Mouse (Mus musculus) CH12.LX (cell line): ENCODE results near the gene 2310061I04Rik. TPM values are rescaled to one million over a fixed set of nuclear protein-coding genes. Genes with fewer than 3 reads are reported as not detected.

Experiments used
- DNase-seq: peaks from one replicate; pipeline ENCODE4 v3.0.0-alpha.2; 2013; ENCODE audit errors: extremely low read depth
- H3K27ac ChIP-seq: 2 replicates; pipeline ENCODE4 v1.5.1; 2012; ENCODE audit warnings: low read depth, mild to moderate bottlenecking, control low read depth, moderate library complexity; ENCODE audit not compliant: insufficient read depth
- H3K27me3 ChIP-seq: replicated peaks from 2 replicates; pipeline ENCODE3; 2012; ENCODE audit warnings: inconsistent platforms
- H3K36me3 ChIP-seq, 2 experiments: replicated peaks in 1 of 2; 2 replicates each; pipeline versions ENCODE3 to v1.6.1; 2012; ENCODE audit warnings: inconsistent platforms in 1 of 2, low read length in 1 of 2, mild to moderate bottlenecking in 1 of 2, mixed read lengths in 1 of 2, moderate library complexity in 1 of 2; ENCODE audit not compliant: control insufficient read depth in 1 of 2, insufficient read depth in 1 of 2
- H3K4me1 ChIP-seq, 2 experiments: 2 replicates each; pipeline ENCODE4 v1.6.1; 2012; ENCODE audit warnings: inconsistent platforms in 1 of 2, moderate library complexity in 1 of 2; ENCODE audit not compliant: insufficient read depth in 2 of 2, control insufficient read depth in 1 of 2
- H3K4me2 ChIP-seq: 2 replicates; pipeline ENCODE4 v1.6.1; 2012; ENCODE audit warnings: low read depth, mild to moderate bottlenecking, control low read depth; ENCODE audit not compliant: poor library complexity, insufficient read depth, severe bottlenecking
- H3K4me3 ChIP-seq, 3 experiments: fragments of 150-350 bp in 1 of 3; sonication (generic) in 1 of 3; replicated peaks in 1 of 3; 2 replicates each; pipeline versions ENCODE3 to v1.5.1; 2011 to 2012; ENCODE audit warnings: low read depth in 2 of 3, low read length in 2 of 3, mild to moderate bottlenecking in 2 of 3, moderate library complexity in 2 of 3, control low read depth in 1 of 3, improper control_type of control experiment in 1 of 3, inconsistent platforms in 1 of 3, mixed read lengths in 1 of 3; ENCODE audit not compliant: poor library complexity in 1 of 3
- H3K79me2 ChIP-seq: replicated peaks from 2 replicates; pipeline ENCODE4 v1.6.1; 2012; ENCODE audit warnings: mild to moderate bottlenecking, moderate library complexity; ENCODE audit not compliant: control insufficient read depth, poor library complexity, insufficient read depth, severe bottlenecking; ENCODE audit errors: extremely low read depth
- H3K9ac ChIP-seq: 2 replicates; pipeline ENCODE4 v1.6.1; 2012; ENCODE audit warnings: low read depth, mild to moderate bottlenecking, control low read depth, moderate library complexity; ENCODE audit not compliant: insufficient read depth
- H3K9me3 ChIP-seq: replicated peaks from 2 replicates; pipeline ENCODE3; 2012; ENCODE audit warnings: low read length, inconsistent platforms, mixed read lengths
- BHLHE40 ChIP-seq: IDR thresholded peaks from 2 replicates; pipeline ENCODE4 v1.6.1; 2011; ENCODE audit warnings: mild to moderate bottlenecking, low read depth, low read length, improper control_type of control experiment
- CHD1 ChIP-seq: IDR thresholded peaks from 2 replicates; pipeline ENCODE4 v1.6.1; 2012; ENCODE audit warnings: low read depth, low read length, improper control_type of control experiment, inconsistent platforms
- CHD2 ChIP-seq: IDR thresholded peaks from 2 replicates; pipeline ENCODE4 v1.6.1; 2011; ENCODE audit warnings: low read length, improper control_type of control experiment
- CTCF ChIP-seq, 2 experiments: IDR thresholded peaks in 1 of 2; conservative IDR thresholded peaks in 1 of 2; 2 replicates each; pipeline ENCODE4 v1.5.1; 2011 to 2012; ENCODE audit warnings: low read depth in 2 of 2, low read length in 2 of 2, improper control_type of control experiment in 1 of 2, inconsistent platforms in 1 of 2, mild to moderate bottlenecking in 1 of 2, moderate library complexity in 1 of 2
- E2F4 ChIP-seq: IDR thresholded peaks from 2 replicates; pipeline ENCODE4 v1.6.1; 2011; ENCODE audit warnings: low read depth, low read length, improper control_type of control experiment; ENCODE audit not compliant: insufficient replicate concordance
- ELF1 ChIP-seq: IDR thresholded peaks from 2 replicates; pipeline ENCODE4 v1.6.1; 2014; ENCODE audit warnings: low read depth, mild to moderate bottlenecking, inconsistent platforms, low read length, improper control_type of control experiment
- EP300 ChIP-seq: IDR thresholded peaks from 2 replicates; pipeline ENCODE4 v1.6.1; 2011; ENCODE audit warnings: low read length, improper control_type of control experiment
- ETS1 ChIP-seq: conservative IDR thresholded peaks from 2 replicates; pipeline ENCODE4 v1.6.1; 2012; ENCODE audit warnings: low read depth, mild to moderate bottlenecking, inconsistent platforms, low read length, improper control_type of control experiment, moderate library complexity
- GABPA ChIP-seq: IDR thresholded peaks from 2 replicates; pipeline ENCODE4 v1.6.1; 2012; ENCODE audit warnings: low read depth, low read length, improper control_type of control experiment, inconsistent platforms; ENCODE audit not compliant: insufficient replicate concordance
- HCFC1 ChIP-seq: IDR thresholded peaks from 2 replicates; pipeline ENCODE4 v1.6.1; 2012; ENCODE audit warnings: low read depth, mild to moderate bottlenecking, inconsistent platforms, low read length, improper control_type of control experiment
- IRF4 ChIP-seq: IDR thresholded peaks from 2 replicates; pipeline ENCODE4 v1.6.1; 2014; ENCODE audit warnings: low read depth, mild to moderate bottlenecking, inconsistent platforms, low read length, improper control_type of control experiment
- JUND ChIP-seq: conservative IDR thresholded peaks from 2 replicates; pipeline ENCODE4 v1.6.1; 2011; ENCODE audit warnings: low read depth, low read length, improper control_type of control experiment
- KAT2A ChIP-seq: IDR thresholded peaks from 2 replicates; pipeline ENCODE4 v1.6.1; 2012; ENCODE audit warnings: low read length, improper control_type of control experiment, inconsistent platforms; ENCODE audit not compliant: insufficient replicate concordance
- MAX ChIP-seq: IDR thresholded peaks from 2 replicates; pipeline ENCODE4 v1.6.1; 2011; ENCODE audit warnings: low read length, improper control_type of control experiment
- MEF2A ChIP-seq: IDR thresholded peaks from 2 replicates; pipeline ENCODE4 v1.6.1; 2014; ENCODE audit warnings: low read depth, mild to moderate bottlenecking, inconsistent platforms, low read length, improper control_type of control experiment, borderline replicate concordance
- MXI1 ChIP-seq: IDR thresholded peaks from 2 replicates; pipeline ENCODE4 v1.6.1; 2011; ENCODE audit warnings: mild to moderate bottlenecking, low read depth, low read length, improper control_type of control experiment
- MYC ChIP-seq: IDR thresholded peaks from 2 replicates; pipeline ENCODE4 v1.6.1; 2011; ENCODE audit warnings: low read depth, mild to moderate bottlenecking, improper control_type of control experiment, low read length
- NELFE ChIP-seq: IDR thresholded peaks from 2 replicates; pipeline ENCODE4 v1.6.1; 2011; ENCODE audit warnings: low read depth, low read length, improper control_type of control experiment
- NRF1 ChIP-seq: IDR thresholded peaks from 2 replicates; pipeline ENCODE4 v1.6.1; 2014; ENCODE audit warnings: low read depth, mild to moderate bottlenecking, inconsistent platforms, low read length, improper control_type of control experiment, moderate library complexity
- POLR2A ChIP-seq: IDR thresholded peaks from 2 replicates; pipeline ENCODE4 v1.6.1; 2011; ENCODE audit warnings: low read depth, mild to moderate bottlenecking, improper control_type of control experiment, low read length
- POLR2AphosphoS2 ChIP-seq: IDR thresholded peaks from 2 replicates; pipeline ENCODE4 v1.6.1; 2011; ENCODE audit warnings: low read depth, low read length, improper control_type of control experiment
- RAD21 ChIP-seq: IDR thresholded peaks from 2 replicates; pipeline ENCODE4 v1.6.1; 2011; ENCODE audit warnings: low read depth, mild to moderate bottlenecking, low read length, improper control_type of control experiment, moderate library complexity
- RCOR1 ChIP-seq: conservative IDR thresholded peaks from 2 replicates; pipeline ENCODE4 v1.6.1; 2012; ENCODE audit warnings: low read depth, mild to moderate bottlenecking, inconsistent platforms, low read length, improper control_type of control experiment
- SIN3A ChIP-seq: IDR thresholded peaks from 2 replicates; pipeline ENCODE4 v1.6.1; 2012; ENCODE audit warnings: low read length, improper control_type of control experiment, inconsistent platforms
- SMC3 ChIP-seq: IDR thresholded peaks from 2 replicates; pipeline ENCODE4 v1.6.1; 2011; ENCODE audit warnings: low read depth, low read length, improper control_type of control experiment
- TBP ChIP-seq: conservative IDR thresholded peaks from 2 replicates; pipeline ENCODE4 v1.6.1; 2011; ENCODE audit warnings: low read depth, low read length, improper control_type of control experiment
- TCF12 ChIP-seq: IDR thresholded peaks from 2 replicates; pipeline ENCODE4 v1.6.1; 2014; ENCODE audit warnings: low read depth, mild to moderate bottlenecking, inconsistent platforms, low read length, improper control_type of control experiment
- USF1 ChIP-seq: IDR thresholded peaks from 2 replicates; pipeline ENCODE4 v1.6.1; 2014; ENCODE audit warnings: low read depth, mild to moderate bottlenecking, inconsistent platforms, low read length, improper control_type of control experiment
- ZKSCAN1 ChIP-seq: IDR thresholded peaks from 2 replicates; pipeline ENCODE4 v1.6.1; 2012; ENCODE audit warnings: low read depth, inconsistent platforms, low read length, improper control_type of control experiment, borderline replicate concordance
- ZMIZ1 ChIP-seq: IDR thresholded peaks from 2 replicates; pipeline ENCODE4 v1.6.1; 2012; ENCODE audit warnings: low read depth, mild to moderate bottlenecking, inconsistent platforms, low read length, improper control_type of control experiment
- ZNF384 ChIP-seq: IDR thresholded peaks from 2 replicates; pipeline ENCODE4 v1.6.1; 2012; ENCODE audit warnings: low read depth, low read length, improper control_type of control experiment, inconsistent platforms
- dilution Hi-C: fragments of 300-500 bp; cut with MboI; formaldehyde crosslinking; loops from 2 replicates; pipeline ENCODE4 v1.14.3; 2020; ENCODE audit warnings: low sequenced_read_pairs; ENCODE audit not compliant: extremely low pct_unique_long_range_greater_than_20kb, extremely low pct_ligation_motif_present
- in situ Hi-C: fragments of 300-500 bp; cut with MboI; formaldehyde crosslinking; loops from 3 replicates; pipeline ENCODE4 v1.14.3; 2019; ENCODE audit warnings: low sequenced_read_pairs, low pct_ligation_motif_present, low pct_unique_long_range_greater_than_20kb, mixed read lengths
- polyA plus RNA-seq: library from polyadenylated mRNA; unstranded; fragments of >175 nt; gene quantifications from 2 replicates; pipeline ENCODE4 v1.2.1, GENCODE M21; 2012; ENCODE audit warnings: low read depth; ENCODE audit not compliant: insufficient read length
- total RNA-seq, 2 experiments: library from RNA; depleted of rRNA; stranded (reverse); fragments of 300-350 nt in 1 of 2; fragments of >200 nt in 1 of 2; gene quantifications; 2 replicates each; pipeline ENCODE4 v1.2.3; 2012 to 2014

2310061I04Rik gene
- total and polyA plus RNA-seq, 3 experiments = 5.7 to 46.4 (median 8.7) TPM

GRCm38 (mm10) chr17:35879245-35880057, 17.8 kb downstream of the 2310061I04Rik start, which contains the start of gene Dhx16:
Gene Dhx16, plus strand, starts transcription at chr17:35879819.
- in situ Hi-C loops = no loop called here
- H3K9me3 ChIP-seq = no peaks in the 10 kb centered on the region
- DNase-seq = peak; percentile 97
- peak within 1 kb of the TSS; percentile 94 for H3K9ac ChIP-seq
- H3K79me2 ChIP-seq = peaks cover 20% of the 10 kb centered on the region
- peak within 1 kb of the TSS; percentile 86 to 100 (median 98) for H3K4me3 ChIP-seq
- peak within 1 kb of the TSS; percentile 61 for H3K27ac ChIP-seq
- TF ChIP-seq HCFC1 = peak; percentile 97
- peak; percentile 32 to 87; a peak in 3 of 4 replicates for TF ChIP-seq CTCF (conservative IDR thresholded peaks at IDR 0.05 in 1 of 2, IDR thresholded peaks at IDR 0.05 in 1 of 2; ENCODE audit: low read depth in 2 of 2, low read length in 2 of 2)
- peak; percentile 23; the same call in 1 of the 2 replicates for TF ChIP-seq CHD1
- peak; percentile 69 for TF ChIP-seq NRF1
- TF ChIP-seq USF1 = no peak
- TF ChIP-seq MEF2A = peak; percentile 88
- peak; percentile 58 for TF ChIP-seq RAD21
- peak; percentile 62 for TF ChIP-seq SMC3
- TF ChIP-seq TCF12 = peak; percentile 76
- no peak for TF ChIP-seq E2F4
- TF ChIP-seq BHLHE40 = peak; percentile 61; the same call in 1 of the 2 replicates
- peak; percentile 80 for TF ChIP-seq ZMIZ1
- peak; percentile 66 for TF ChIP-seq ETS1
- TF ChIP-seq GABPA = no peak; the same call in 1 of the 2 replicates
- TF ChIP-seq SIN3A = peak; percentile 97
- no peak; the same call in 1 of the 2 replicates for TF ChIP-seq EP300
- no peak; the same call in 1 of the 2 replicates for TF ChIP-seq JUND
- peak; percentile 99 for TF ChIP-seq ELF1
- TF ChIP-seq POLR2A = peak; percentile 82
- peak; percentile 85 for TF ChIP-seq MXI1
- no peak; the same call in 1 of the 2 replicates for TF ChIP-seq ZNF384
- TF ChIP-seq MYC = peak; percentile 74
- TF ChIP-seq ZKSCAN1 = no peak; the same call in 1 of the 2 replicates
- peak; percentile 89; the same call in 1 of the 2 replicates for TF ChIP-seq KAT2A
- peak; percentile 77 for TF ChIP-seq IRF4
- peak; percentile 59; the same call in 1 of the 2 replicates for TF ChIP-seq RCOR1
- TF ChIP-seq POLR2AphosphoS2 = 0 out of 2 replicates have a peak, but pooled peaks have one; percentile 38
- TF ChIP-seq MAX = peak; percentile 83
- peak; percentile 69; the same call in 1 of the 2 replicates for TF ChIP-seq CHD2
- TF ChIP-seq NELFE = peak; percentile 82
- TF ChIP-seq TBP = 0 out of 2 replicates have a peak, but pooled peaks have one; percentile 24
- H3K4me2 ChIP-seq = peak within 1 kb of the TSS; percentile 83
- H3K36me3 ChIP-seq = peaks cover 42 to 59% of the 10 kb centered on the region in 2 experiments
- dilution Hi-C loops = no loop called here
- no peaks in the 10 kb centered on the region for H3K27me3 ChIP-seq
- H3K4me1 ChIP-seq = peaks cover 5 to 16% of the 10 kb centered on the region in 2 experiments
